Mouse (Mus musculus): ENCODE measurements at regions not wholly inside any gene's neighbourhood (a gene's known extent, or its start where the extent isn't known, plus 50 kb on each side); places are given as distances from the start of the nearest gene placed in this dataset.

GRCm38 (mm10) chr11:84611625-84611879 lies 86.2 kb upstream of the Lhx1 start:
- no peak for ATAC-seq
- H3K27ac ChIP-seq (ENCODE audit: low read depth, low read length), result no peak overlapping the region
- no peaks in the 10 kb centered on the region for H3K27me3 ChIP-seq (replicated peaks; ENCODE audit: control insufficient read depth, insufficient read depth, low read length)
- no peak overlapping the region for H3K9ac ChIP-seq (ENCODE audit: low read depth, low read length)
- no peak overlapping the region for H3K4me2 ChIP-seq (ENCODE audit: low read length)
- no peak overlapping the region for H3K4me3 ChIP-seq (ENCODE audit: low read length)
- 65% methylated on average over 4 of the region's 4 CpGs for WGBS
- no peaks in the 10 kb centered on the region for H3K36me3 ChIP-seq (ENCODE audit: control insufficient read depth, insufficient read depth, low read length)
- no peaks in the 10 kb centered on the region; the same call in 1 of the 2 replicates for H3K4me1 ChIP-seq (ENCODE audit: control insufficient read depth, insufficient read depth, low read depth, low read length)
- H3K9me3 ChIP-seq (ENCODE audit: control insufficient read depth, low read length), result no peaks in the 10 kb centered on the region

- H3K36me3 ChIP-seq (ENCODE audit: control insufficient read depth, insufficient read depth, low read length), result no peaks in the 10 kb centered on the region
- H3K4me3 ChIP-seq (ENCODE audit: low read length), result no peak overlapping the region
- H3K9ac ChIP-seq (ENCODE audit: low read depth, low read length), result no peak overlapping the region
- no peak overlapping the region for H3K27ac ChIP-seq (ENCODE audit: low read depth, low read length)
- ATAC-seq, result peak; percentile 40; the same call in 1 of the 2 replicates
- H3K27me3 ChIP-seq (replicated peaks; ENCODE audit: control insufficient read depth, insufficient read depth, low read length), result 0 out of 2 replicates have a peak, but pooled peaks cover 3% of the 10 kb centered on the region
- no peaks in the 10 kb centered on the region; the same call in 1 of the 2 replicates for H3K4me1 ChIP-seq (ENCODE audit: control insufficient read depth, insufficient read depth, low read depth, low read length)
- H3K4me2 ChIP-seq (ENCODE audit: low read length), result no peak overlapping the region
- WGBS, result 44% methylated on average over 7 of the region's 7 CpGs
- H3K9me3 ChIP-seq (ENCODE audit: control insufficient read depth, low read length), result no peaks in the 10 kb centered on the region
These were observed 85.7 kb upstream of the Lhx1 start for GRCm38 (mm10) chr11:84610774-84611624.

GRCm38 (mm10) chr11:84604781-84605180 lies 79.4 kb upstream of the Lhx1 start:
- no peak for ATAC-seq
- WGBS, result 8% methylated on average over 6 of the region's 6 CpGs
- H3K4me3 ChIP-seq (ENCODE audit: low read length), result no peak overlapping the region
- H3K9me3 ChIP-seq (ENCODE audit: control insufficient read depth, low read length), result no peaks in the 10 kb centered on the region
- H3K36me3 ChIP-seq (ENCODE audit: control insufficient read depth, insufficient read depth, low read length), result no peaks in the 10 kb centered on the region
- H3K4me1 ChIP-seq (ENCODE audit: control insufficient read depth, insufficient read depth, low read depth, low read length), result peaks cover 6% of the 10 kb centered on the region
- H3K27ac ChIP-seq (ENCODE audit: low read depth, low read length), result no peak overlapping the region
- no peak overlapping the region for H3K4me2 ChIP-seq (ENCODE audit: low read length)
- H3K27me3 ChIP-seq (replicated peaks; ENCODE audit: control insufficient read depth, insufficient read depth, low read length), result 0 out of 2 replicates have a peak, but pooled peaks cover 3% of the 10 kb centered on the region
- no peak overlapping the region; the same call in 1 of the 2 replicates for H3K9ac ChIP-seq (ENCODE audit: low read depth, low read length)

GRCm38 (mm10) chr11:84599267-84599841 lies 74.0 kb upstream of the Lhx1 start:
- H3K36me3 ChIP-seq (ENCODE audit: control insufficient read depth, insufficient read depth, low read length), result no peaks in the 10 kb centered on the region
- 32% methylated on average over 15 of the region's 15 CpGs for whole genome bisulfite sequencing
- no peaks in the 10 kb centered on the region for H3K9me3 ChIP-seq (ENCODE audit: control insufficient read depth, low read length)
- no peaks in the 10 kb centered on the region for H3K27me3 ChIP-seq (replicated peaks; ENCODE audit: control insufficient read depth, insufficient read depth, low read length)
- peaks cover under 1% of the 10 kb centered on the region for H3K4me1 ChIP-seq (ENCODE audit: control insufficient read depth, insufficient read depth, low read depth, low read length)
- H3K9ac ChIP-seq (ENCODE audit: low read depth, low read length), result 0 out of 2 replicates have a peak overlapping the region, but pooled peaks have one; percentile 4
- no peak overlapping the region for H3K4me3 ChIP-seq (ENCODE audit: low read length)
- H3K4me2 ChIP-seq (ENCODE audit: low read length), result peak overlapping the region; percentile 28
- peak; percentile 66; the same call in 1 of the 2 replicates for ATAC-seq
- H3K27ac ChIP-seq (ENCODE audit: low read depth, low read length), result no peak overlapping the region

- H3K36me3 ChIP-seq (ENCODE audit: control insufficient read depth, insufficient read depth, low read length), result no peaks in the 10 kb centered on the region
- no peaks in the 10 kb centered on the region for H3K27me3 ChIP-seq (replicated peaks; ENCODE audit: control insufficient read depth, insufficient read depth, low read length)
- no peak overlapping the region for H3K4me3 ChIP-seq (ENCODE audit: low read length)
- H3K9ac ChIP-seq (ENCODE audit: low read depth, low read length), result no peak overlapping the region
- H3K4me1 ChIP-seq (ENCODE audit: control insufficient read depth, insufficient read depth, low read depth, low read length), result peaks cover 3% of the 10 kb centered on the region; the same call in 1 of the 2 replicates
- ATAC-seq, result 0 out of 2 replicates have a peak, but pooled peaks have one; percentile 49
- no peaks in the 10 kb centered on the region for H3K9me3 ChIP-seq (ENCODE audit: control insufficient read depth, low read length)
- no peak overlapping the region for H3K4me2 ChIP-seq (ENCODE audit: low read length)
- H3K27ac ChIP-seq (ENCODE audit: low read depth, low read length), result no peak overlapping the region
- WGBS, result 77% methylated on average over 9 of the region's 9 CpGs
These were observed 72.4 kb upstream of the Lhx1 start for GRCm38 (mm10) chr11:84597572-84598295.

GRCm38 (mm10) chr11:84592715-84593339 lies 67.5 kb upstream of the Lhx1 start:
- no peak overlapping the region for H3K27ac ChIP-seq (ENCODE audit: low read depth, low read length)
- no peaks in the 10 kb centered on the region for H3K27me3 ChIP-seq (replicated peaks; ENCODE audit: control insufficient read depth, insufficient read depth, low read length)
- H3K9me3 ChIP-seq (ENCODE audit: control insufficient read depth, low read length), result no peaks in the 10 kb centered on the region
- H3K9ac ChIP-seq (ENCODE audit: low read depth, low read length), result no peak overlapping the region
- H3K36me3 ChIP-seq (ENCODE audit: control insufficient read depth, insufficient read depth, low read length), result no peaks in the 10 kb centered on the region
- H3K4me1 ChIP-seq (ENCODE audit: control insufficient read depth, insufficient read depth, low read depth, low read length), result peaks cover 3% of the 10 kb centered on the region; the same call in 1 of the 2 replicates
- H3K4me2 ChIP-seq (ENCODE audit: low read length), result no peak overlapping the region
- no peak for ATAC-seq
- no peak overlapping the region for H3K4me3 ChIP-seq (ENCODE audit: low read length)
- 31% methylated on average over 6 of the region's 6 CpGs for WGBS

- ATAC-seq, result no peak
- H3K9ac ChIP-seq (ENCODE audit: low read depth, low read length), result no peak overlapping the region
- H3K9me3 ChIP-seq (ENCODE audit: control insufficient read depth, low read length), result no peaks in the 10 kb centered on the region
- WGBS, result 23% methylated on average over 14 of the region's 14 CpGs
- H3K4me2 ChIP-seq (ENCODE audit: low read length), result no peak overlapping the region
- no peak overlapping the region for H3K27ac ChIP-seq (ENCODE audit: low read depth, low read length)
- no peaks in the 10 kb centered on the region; the same call in 1 of the 2 replicates for H3K4me1 ChIP-seq (ENCODE audit: control insufficient read depth, insufficient read depth, low read depth, low read length)
- no peaks in the 10 kb centered on the region for H3K27me3 ChIP-seq (replicated peaks; ENCODE audit: control insufficient read depth, insufficient read depth, low read length)
- no peaks in the 10 kb centered on the region for H3K36me3 ChIP-seq (ENCODE audit: control insufficient read depth, insufficient read depth, low read length)
- H3K4me3 ChIP-seq (ENCODE audit: low read length), result no peak overlapping the region
These were observed 61.8 kb upstream of the Lhx1 start for GRCm38 (mm10) chr11:84587107-84587506.

- H3K9ac ChIP-seq (ENCODE audit: low read depth, low read length), result no peak overlapping the region
- no peak; the same call in 1 of the 2 replicates for ATAC-seq
- H3K27ac ChIP-seq (ENCODE audit: low read depth, low read length), result no peak overlapping the region
- no peak overlapping the region for H3K4me2 ChIP-seq (ENCODE audit: low read length)
- H3K9me3 ChIP-seq (ENCODE audit: control insufficient read depth, low read length), result no peaks in the 10 kb centered on the region
- H3K27me3 ChIP-seq (replicated peaks; ENCODE audit: control insufficient read depth, insufficient read depth, low read length), result no peaks in the 10 kb centered on the region
- no peaks in the 10 kb centered on the region for H3K36me3 ChIP-seq (ENCODE audit: control insufficient read depth, insufficient read depth, low read length)
- H3K4me3 ChIP-seq (ENCODE audit: low read length), result no peak overlapping the region
- H3K4me1 ChIP-seq (ENCODE audit: control insufficient read depth, insufficient read depth, low read depth, low read length), result no peaks in the 10 kb centered on the region; the same call in 1 of the 2 replicates
- WGBS, result 18% methylated on average over 3 of the region's 3 CpGs
These were observed 60.3 kb upstream of the Lhx1 start for GRCm38 (mm10) chr11:84585626-84586025.
